Mouse (Mus musculus): Measurements from ENCODE around the gene Fam129b. TPM values are rescaled to one million over a fixed set of nuclear protein-coding genes. Genes with fewer than 3 reads are reported as not detected.
A peak's percentile ranks its signal among the peaks of the same experiment; 100 is the strongest.

The Fam129b gene
- total RNA-seq (2014; rRNA removed) (6.5 and 6.8 TPM in 2 replicates), polyA plus RNA-seq (2012; rRNA removed) (5.6 and 10.5 TPM in 2 replicates)

- H3K27ac ChIP-seq (replicated peaks; ENCODE audit: insufficient read depth, low read depth, low read length): 0 out of 2 replicates have a peak within 1 kb of the TSS, but pooled peaks have one; percentile 0
- under 1% methylated on average over 68 of the region's 68 CpGs for WGBS
These were observed at the start of gene Fam129b for GRCm38 (mm10) chr2:32875675-32876489. TSS of gene Fam129b (plus strand) at chr2:32876114.

GRCm38 (mm10) chr2:32828979-32829676 is 46.8 kb upstream of the Fam129b start:
- H3K79me2 ChIP-seq (ENCODE audit: control insufficient read depth, insufficient read depth, low read length): no peaks in the 10 kb centered on the region
- WGBS: 79% methylated on average over 11 of the region's 11 CpGs

More at GRCm38 (mm10) chr2:32875675-32876489, at the start of gene Fam129b:
- Histone ChIP-seq H3K4me3 (ENCODE audit: insufficient read depth, low read depth, low read length) (peak within 1 kb of the TSS; percentile 65), H3K4me1 (ENCODE audit: control insufficient read depth, insufficient read depth, low read length) (peaks cover 3% of the 10 kb centered on the region; the same call in 1 of the 2 replicates), H3K27me3 (ENCODE audit: control insufficient read depth, insufficient read depth, low read length) (peaks cover 2% of the 10 kb centered on the region; the same call in 1 of the 2 replicates), H3K79me2 (ENCODE audit: control insufficient read depth, insufficient read depth, low read length) (no peaks in the 10 kb centered on the region), H3K36me3 (ENCODE audit: control insufficient read depth, insufficient read depth, low read length) (no peaks in the 10 kb centered on the region), H3K9ac (ENCODE audit: low read depth, low read length) (peak within 1 kb of the TSS; percentile 77)
- DNase-seq (ENCODE audit: extremely low read depth, low read depth, low spot score): peak; percentile 46
- TF ChIP-seq POLR2A (IDR thresholded peaks at IDR 0.05; ENCODE audit: extremely low read depth, insufficient read depth, low read length) (0 out of 2 replicates have a peak, but pooled peaks have one; percentile 17), CTCF (IDR thresholded peaks at IDR 0.05; ENCODE audit: low read depth, low read length) (no peak)

GRCm38 (mm10) chr2:32834496-32834895 is 41.4 kb upstream of the Fam129b start:
- H3K27me3 ChIP-seq (ENCODE audit: control insufficient read depth, insufficient read depth, low read length): no peaks in the 10 kb centered on the region
- H3K79me2 ChIP-seq (ENCODE audit: control insufficient read depth, insufficient read depth, low read length): no peaks in the 10 kb centered on the region
- H3K27ac ChIP-seq (replicated peaks; ENCODE audit: insufficient read depth, low read depth, low read length): peak overlapping the region; percentile 84
- H3K36me3 ChIP-seq (ENCODE audit: control insufficient read depth, insufficient read depth, low read length): no peaks in the 10 kb centered on the region
- H3K4me3 ChIP-seq (ENCODE audit: insufficient read depth, low read depth, low read length): no peak overlapping the region
- H3K4me1 ChIP-seq (ENCODE audit: control insufficient read depth, insufficient read depth, low read length): no peaks in the 10 kb centered on the region
- WGBS: 51% methylated on average over 7 of the region's 7 CpGs
- peak; percentile 37 for DNase-seq (ENCODE audit: extremely low read depth, low read depth, low spot score)
- no peak for TF ChIP-seq POLR2A (IDR thresholded peaks at IDR 0.05; ENCODE audit: extremely low read depth, insufficient read depth, low read length)
- TF ChIP-seq CTCF (IDR thresholded peaks at IDR 0.05; ENCODE audit: low read depth, low read length): no peak
- H3K9ac ChIP-seq (ENCODE audit: low read depth, low read length): no peak overlapping the region; the same call in 1 of the 2 replicates

More at GRCm38 (mm10) chr2:32828979-32829676, 46.8 kb upstream of the Fam129b start:
- Histone ChIP-seq H3K4me1 (ENCODE audit: control insufficient read depth, insufficient read depth, low read length) (no peaks in the 10 kb centered on the region), H3K36me3 (ENCODE audit: control insufficient read depth, insufficient read depth, low read length) (no peaks in the 10 kb centered on the region), H3K4me3 (ENCODE audit: insufficient read depth, low read depth, low read length) (no peak overlapping the region), H3K27ac (replicated peaks; ENCODE audit: insufficient read depth, low read depth, low read length) (no peak overlapping the region), H3K27me3 (ENCODE audit: control insufficient read depth, insufficient read depth, low read length) (no peaks in the 10 kb centered on the region), H3K9ac (ENCODE audit: low read depth, low read length) (no peak overlapping the region)
- TF ChIP-seq CTCF (IDR thresholded peaks at IDR 0.05; ENCODE audit: low read depth, low read length) (no peak), POLR2A (IDR thresholded peaks at IDR 0.05; ENCODE audit: extremely low read depth, insufficient read depth, low read length) (no peak)
- DNase-seq (ENCODE audit: extremely low read depth, low read depth, low spot score): no peak

- Histone ChIP-seq H3K27me3 (ENCODE audit: control insufficient read depth, insufficient read depth, low read length) (no peaks in the 10 kb centered on the region), H3K79me2 (ENCODE audit: control insufficient read depth, insufficient read depth, low read length) (no peaks in the 10 kb centered on the region), H3K27ac (replicated peaks; ENCODE audit: insufficient read depth, low read depth, low read length) (peak overlapping the region; percentile 32; the same call in 1 of the 2 replicates), H3K4me3 (ENCODE audit: insufficient read depth, low read depth, low read length) (no peak overlapping the region), H3K4me1 (ENCODE audit: control insufficient read depth, insufficient read depth, low read length) (peaks cover 2% of the 10 kb centered on the region; the same call in 1 of the 2 replicates), H3K9ac (ENCODE audit: low read depth, low read length) (no peak overlapping the region), H3K36me3 (ENCODE audit: control insufficient read depth, insufficient read depth, low read length) (no peaks in the 10 kb centered on the region)
- TF ChIP-seq POLR2A (IDR thresholded peaks at IDR 0.05; ENCODE audit: extremely low read depth, insufficient read depth, low read length) (no peak), CTCF (IDR thresholded peaks at IDR 0.05; ENCODE audit: low read depth, low read length) (no peak)
- DNase-seq (ENCODE audit: extremely low read depth, low read depth, low spot score): no peak
These were observed 40.3 kb upstream of the Fam129b start for GRCm38 (mm10) chr2:32835588-32835987.

- H3K27ac ChIP-seq (replicated peaks; ENCODE audit: insufficient read depth, low read depth, low read length): no peak overlapping the region
- H3K36me3 ChIP-seq (ENCODE audit: control insufficient read depth, insufficient read depth, low read length): no peaks in the 10 kb centered on the region
- DNase-seq (ENCODE audit: extremely low read depth, low read depth, low spot score): no peak
- TF ChIP-seq CTCF (IDR thresholded peaks at IDR 0.05; ENCODE audit: low read depth, low read length) (no peak), POLR2A (IDR thresholded peaks at IDR 0.05; ENCODE audit: extremely low read depth, insufficient read depth, low read length) (no peak)
- no peaks in the 10 kb centered on the region for H3K27me3 ChIP-seq (ENCODE audit: control insufficient read depth, insufficient read depth, low read length)
- no peak overlapping the region for H3K9ac ChIP-seq (ENCODE audit: low read depth, low read length)
- no peak overlapping the region for H3K4me3 ChIP-seq (ENCODE audit: insufficient read depth, low read depth, low read length)
- 73% methylated on average over 9 of the region's 9 CpGs for WGBS
- no peaks in the 10 kb centered on the region for H3K79me2 ChIP-seq (ENCODE audit: control insufficient read depth, insufficient read depth, low read length)
- H3K4me1 ChIP-seq (ENCODE audit: control insufficient read depth, insufficient read depth, low read length): peaks cover 2% of the 10 kb centered on the region; the same call in 1 of the 2 replicates
These were observed 37.6 kb upstream of the Fam129b start for GRCm38 (mm10) chr2:32838147-32838884.
